Mouse (Mus musculus) embryo, embryonic 11.5 days (tissue): Measurements from ENCODE around the gene Malsu1.

ENCODE experiments used
- DNase-seq: peaks from one replicate; pipeline ENCODE4 v3.0.0-alpha.2; 2012; ENCODE audit warnings: low read depth, low spot score

The Malsu1 gene

DNA sequence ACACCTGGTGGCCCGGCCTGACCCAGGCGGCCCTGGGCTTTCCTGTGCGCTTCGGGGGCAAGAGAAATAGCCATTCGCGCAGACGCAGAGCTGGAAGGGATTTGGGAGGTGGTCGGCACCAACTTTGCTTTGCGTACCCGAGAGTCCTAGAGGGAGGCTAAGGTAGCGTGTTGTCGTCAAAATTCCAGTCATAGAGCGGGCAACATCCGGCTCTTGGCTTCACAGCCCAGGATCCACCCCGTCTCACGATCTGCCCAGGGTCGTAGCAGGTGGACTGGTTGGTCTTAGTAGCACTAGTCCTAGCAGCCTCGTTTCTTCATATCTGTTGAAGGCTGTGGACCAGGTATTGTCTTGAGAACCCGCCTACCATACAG is 509 bp downstream of the Malsu1 start:
- no peak for DNase-seq

GRCm38 (mm10) chr6:49077894-49078293 is 4.3 kb downstream of the Malsu1 start:
- DNase-seq: no peak

DNA sequence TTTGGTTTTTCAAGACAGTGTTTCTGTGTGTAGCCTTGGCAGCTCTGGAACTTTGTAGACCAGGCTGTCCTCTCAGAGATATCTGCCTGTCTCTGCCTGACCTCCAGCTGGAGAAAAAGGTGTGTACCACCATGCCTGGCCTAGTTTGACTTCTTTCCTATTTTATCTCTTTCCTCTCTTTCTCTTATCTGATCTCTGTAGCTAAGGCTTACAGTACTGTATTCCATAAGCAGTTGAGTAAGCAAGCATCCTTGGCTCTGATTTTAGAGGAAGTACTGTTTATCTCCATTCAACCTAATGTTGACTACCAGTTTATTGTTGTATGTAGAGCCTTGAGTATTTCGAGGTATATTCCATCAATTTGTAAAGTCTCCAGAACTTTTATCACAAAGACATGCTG is 5.7 kb downstream of the Malsu1 start:
- no peak for DNase-seq

DNA sequence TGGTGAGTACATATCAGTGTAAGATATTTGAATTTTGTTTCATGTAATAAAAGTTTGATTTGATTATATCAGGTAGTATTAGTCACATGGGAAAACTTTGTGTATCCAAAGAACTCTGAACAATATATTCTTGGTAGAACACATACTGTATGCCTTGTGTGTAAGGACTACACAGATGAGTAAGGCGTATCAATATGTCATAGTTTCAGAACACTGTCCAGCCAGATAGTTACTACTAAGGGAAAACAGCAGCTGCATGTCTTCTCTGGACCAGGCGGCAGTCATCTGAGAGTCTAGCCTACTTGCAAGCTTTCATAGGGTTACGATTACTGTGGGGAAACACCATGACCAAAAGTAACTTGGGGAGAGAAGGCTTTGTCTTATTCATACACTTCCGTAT is 9.4 kb downstream of the Malsu1 start:
- no peak for DNase-seq

DNA sequence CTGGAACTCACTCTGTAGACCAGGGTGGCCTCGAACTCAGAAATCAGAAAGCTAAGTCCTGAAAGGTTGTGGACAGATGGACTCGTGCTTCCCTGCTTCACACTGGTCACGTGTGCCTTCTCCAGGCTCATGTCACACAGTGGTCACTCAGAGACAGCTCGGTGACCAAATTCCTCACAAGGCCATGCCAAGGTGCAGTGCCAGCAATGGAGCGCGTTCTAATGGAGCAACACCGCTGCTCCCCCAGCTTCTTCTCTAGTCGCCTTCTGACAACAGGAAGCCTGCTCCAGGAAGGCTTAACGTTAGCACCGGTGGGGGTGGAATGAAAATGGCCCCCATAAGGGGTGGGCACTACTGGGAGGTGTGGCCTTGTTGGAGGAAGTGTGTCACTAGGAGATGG is 21.4 kb downstream of the Malsu1 start:
- DNase-seq: no peak

- DNase-seq: no peak
Observed at GRCm38 (mm10) chr6:49096421-49096820, 22.8 kb downstream of the Malsu1 start.

DNA sequence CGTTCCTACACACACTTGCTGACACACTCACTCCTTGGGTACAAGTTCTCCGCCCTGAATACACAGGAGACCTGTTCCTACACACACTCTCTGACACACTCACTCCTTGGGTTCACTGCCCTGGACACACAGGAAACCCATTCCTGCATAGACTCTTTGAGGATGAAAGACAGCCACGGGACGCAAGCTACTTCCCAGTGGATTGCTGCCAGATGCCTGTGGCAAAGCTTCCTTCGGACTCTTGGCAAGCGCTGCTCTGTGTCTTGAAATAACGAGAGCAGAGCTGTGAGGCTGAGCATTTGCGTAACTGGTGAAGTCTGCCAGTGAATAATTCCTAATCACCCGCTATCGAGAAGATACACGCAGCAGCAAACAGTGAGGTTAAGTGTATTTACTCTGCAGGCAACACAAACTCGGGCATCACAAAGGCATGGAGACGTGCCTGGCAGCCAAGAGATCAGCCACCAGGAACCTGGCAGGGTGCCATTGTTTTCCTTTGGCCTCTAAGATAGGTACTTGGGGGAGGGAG is 23.4 kb downstream of the Malsu1 start:
- no peak for DNase-seq

- no peak for DNase-seq
Observed at GRCm38 (mm10) chr6:49097596-49098110, 24.1 kb downstream of the Malsu1 start.

DNA sequence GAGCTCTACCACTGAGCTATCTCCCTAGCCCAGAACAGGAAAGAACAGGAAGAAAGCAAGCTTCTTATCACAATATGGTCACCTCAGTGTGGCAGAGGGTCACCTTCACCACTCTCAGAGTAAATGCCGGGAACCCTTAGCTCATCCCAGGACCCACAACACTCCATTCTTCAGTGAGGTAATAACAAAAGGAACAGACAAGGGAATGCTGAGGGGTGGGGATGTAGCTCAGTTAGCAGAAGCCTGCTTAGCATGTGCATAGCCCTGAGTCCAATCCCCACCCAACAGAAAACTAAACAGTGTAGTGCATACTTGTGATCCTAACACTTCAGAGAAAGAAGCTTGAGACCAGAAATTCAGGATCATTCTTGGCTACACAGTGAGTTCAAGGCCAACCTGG is 25.5 kb downstream of the Malsu1 start:
- no peak for DNase-seq

DNA sequence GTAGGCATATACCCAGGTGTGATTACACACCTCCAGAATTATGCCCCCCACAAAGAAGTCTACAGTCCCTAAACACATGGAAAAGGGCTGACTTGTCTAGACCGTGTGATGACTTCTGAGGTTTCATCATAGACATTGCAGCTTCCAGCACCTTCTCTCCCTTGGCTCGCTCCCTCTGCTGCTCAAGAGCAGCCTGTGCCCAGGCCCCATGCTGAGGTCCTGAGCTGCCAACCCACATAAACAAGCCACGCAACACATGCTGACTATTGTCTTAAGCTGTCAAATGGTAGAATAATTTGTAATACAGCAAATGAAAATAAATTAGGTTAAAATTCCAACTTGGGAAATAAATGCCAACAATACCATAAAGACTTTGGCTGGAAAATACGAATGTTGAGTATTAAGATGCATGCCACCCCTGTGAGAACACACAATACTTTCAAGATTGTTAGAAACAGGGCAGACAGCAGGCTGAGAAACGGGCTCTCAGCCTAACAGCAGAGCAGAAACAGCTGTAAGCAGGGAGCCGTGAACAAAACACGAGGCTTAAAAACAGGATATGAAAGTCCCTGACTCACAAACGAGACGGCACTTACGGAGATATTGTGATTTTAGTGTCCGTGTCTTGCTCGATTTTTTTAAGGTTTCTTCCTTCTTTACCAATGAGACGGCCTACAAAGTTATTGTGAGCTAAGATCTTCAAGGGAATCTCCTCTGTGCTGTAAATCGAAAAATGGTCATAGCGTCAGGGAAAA is 33.3 kb downstream of the Malsu1 start:
- DNase-seq: no peak

DNA sequence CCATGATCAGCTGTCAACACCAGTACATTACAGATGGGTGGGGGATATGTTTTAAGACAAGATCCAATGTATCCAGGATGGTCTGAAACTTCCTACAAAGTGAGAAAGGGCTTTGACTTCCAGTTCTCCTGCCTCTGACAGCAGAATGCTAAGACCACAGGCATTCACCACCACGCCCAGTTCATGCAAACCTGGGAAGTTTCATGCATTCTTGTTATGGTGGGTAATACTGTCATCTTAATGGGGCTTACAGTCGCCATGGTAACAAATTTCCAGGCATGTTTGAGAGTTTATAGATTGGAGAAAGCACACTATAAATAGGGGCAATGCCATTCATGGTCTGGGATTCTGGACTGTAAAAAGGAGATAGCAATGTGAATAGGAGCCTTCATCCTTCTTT is 35.6 kb downstream of the Malsu1 start:
- DNase-seq: no peak

GRCm38 (mm10) chr6:49113895-49114294 is 40.3 kb downstream of the Malsu1 start:
- peak; percentile 5 for DNase-seq

GRCm38 (mm10) chr6:49114457-49114856 is 40.9 kb downstream of the Malsu1 start:
- no peak for DNase-seq

- no peak for DNase-seq
Observed at GRCm38 (mm10) chr6:49115550-49115949, 42.0 kb downstream of the Malsu1 start.

GRCm38 (mm10) chr6:49116241-49116640 is 42.6 kb downstream of the Malsu1 start:
- DNase-seq: no peak

DNA sequence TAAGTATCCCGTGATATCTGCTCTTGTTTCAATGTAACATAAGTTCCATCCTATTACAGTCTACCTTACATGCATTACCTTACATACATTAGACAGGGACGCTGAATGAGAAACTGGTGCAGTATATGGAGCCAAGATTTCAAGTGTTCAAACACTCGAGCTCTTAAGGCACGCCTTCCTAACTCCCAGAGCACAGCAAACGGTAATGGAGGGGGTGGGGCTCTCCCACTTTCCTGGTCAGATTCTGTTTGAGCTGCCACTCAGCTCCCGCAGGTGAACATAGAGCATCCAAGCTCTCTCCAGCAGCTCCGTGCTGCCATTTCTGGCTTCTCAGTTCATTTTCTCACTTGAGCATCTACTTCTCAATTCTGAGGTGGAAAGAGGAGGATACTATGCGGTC is 44.9 kb downstream of the Malsu1 start:
- no peak for DNase-seq

- DNase-seq: no peak
Observed at GRCm38 (mm10) chr6:49119462-49120135, 46.0 kb downstream of the Malsu1 start.

DNA sequence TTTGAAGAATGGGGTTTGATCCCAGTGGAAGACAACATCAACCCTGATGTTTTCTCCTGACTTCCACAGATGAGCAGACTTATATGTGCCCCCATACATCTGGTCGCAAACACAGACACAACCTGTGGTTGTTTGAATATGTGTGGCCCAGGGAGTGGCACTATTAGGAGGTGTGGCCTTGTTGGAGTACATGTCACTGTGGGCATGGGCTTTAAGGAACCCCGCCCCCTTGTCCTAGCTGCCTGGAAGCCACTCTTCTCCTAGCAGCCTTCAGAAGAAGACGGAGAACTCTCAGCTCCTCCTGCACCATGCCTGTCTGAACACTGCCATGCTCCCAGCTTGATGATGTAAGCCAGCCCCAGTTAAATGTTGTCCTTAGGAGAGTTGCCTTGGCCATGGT is 46.8 kb downstream of the Malsu1 start:
- DNase-seq: no peak

GRCm38 (mm10) chr6:49130328-49130727 is 56.7 kb downstream of the Malsu1 start:
- no peak for DNase-seq

- no peak for DNase-seq
Observed at GRCm38 (mm10) chr6:49131855-49132254, 58.3 kb downstream of the Malsu1 start.

- no peak for DNase-seq
Observed at GRCm38 (mm10) chr6:49132352-49133090, 58.9 kb downstream of the Malsu1 start.
